Mouse (Mus musculus) T-helper 2 cell (primary cell): Measurements from ENCODE around the gene Vmn1r14.
"Not testable (repeated sequence)": the region's sequence is repeated elsewhere in the genome, so short reads cannot be mapped to it uniquely, and the experiment has no call there.

Experiments
- in situ Hi-C: fragments of 300-600 bp; cut with MboI, MseI; formaldehyde crosslinking; loops from one replicate; pipeline ENCODE4 v1.15.1; 2025; ENCODE audit warnings: high pct_unique_total_duplicates

Gene Vmn1r14

DNA sequence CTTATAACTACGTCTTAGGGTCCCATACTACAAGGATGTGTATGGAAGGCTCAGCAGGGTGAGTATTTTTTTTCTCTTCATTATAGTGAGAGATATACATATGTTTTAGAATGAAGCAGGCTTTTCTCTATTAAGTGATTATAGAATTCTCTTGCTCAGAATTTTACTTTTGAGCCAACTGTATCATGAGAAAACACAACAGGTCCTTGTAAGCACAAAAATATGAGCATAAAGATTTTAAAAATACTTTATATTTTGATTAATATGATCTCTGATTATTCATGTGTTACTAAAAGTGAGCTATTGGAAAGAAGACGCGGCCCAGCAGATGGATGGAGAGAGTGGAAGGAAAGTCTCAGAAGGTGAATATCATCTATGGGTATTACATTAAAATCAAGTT, at the start of gene Vmn1r14:
Gene Vmn1r14 (plus strand): TSS at position 301 of the 400 bp plus-strand sequence.
- in situ Hi-C loops = no loop called here

DNA sequence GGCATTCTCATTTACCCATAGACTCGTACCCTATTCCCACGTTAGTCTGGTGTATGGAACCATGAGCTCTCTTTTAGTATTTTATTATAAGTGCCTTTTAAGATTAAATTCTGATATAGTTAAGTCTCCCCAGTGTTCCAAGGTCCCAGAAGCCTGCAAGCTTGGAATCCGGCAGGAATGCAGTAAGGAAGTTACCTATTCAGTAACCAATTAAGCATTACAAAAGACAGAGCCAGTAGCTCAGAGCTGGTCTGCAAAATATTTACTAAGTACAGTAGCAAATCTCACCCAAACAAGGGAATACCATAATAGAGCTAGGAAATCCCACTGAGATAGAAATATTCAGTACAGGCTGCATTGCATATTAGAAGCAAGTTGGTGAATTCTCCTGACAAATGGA, 41.5 kb upstream of the Vmn1r14 start:
- in situ Hi-C loops = not testable (repeated sequence)

DNA sequence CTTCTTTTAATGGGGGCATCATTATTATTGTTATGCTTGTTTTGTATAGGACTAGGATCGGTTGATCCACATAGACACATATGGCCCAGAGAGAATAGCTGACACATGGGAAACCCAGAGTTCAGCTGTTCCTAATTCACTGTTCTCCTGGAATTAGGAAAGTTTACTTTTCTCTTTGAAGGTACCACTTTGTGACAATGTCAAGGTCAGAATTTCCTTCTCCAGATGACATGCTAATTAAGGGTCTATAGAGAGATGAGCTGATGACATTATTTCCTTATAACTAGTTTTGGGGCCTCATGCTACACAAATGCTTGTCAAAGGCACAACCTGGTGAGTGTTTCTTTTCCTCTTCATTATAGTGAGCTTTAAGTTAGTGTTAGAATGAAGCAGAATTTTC, 28.5 kb upstream of the Vmn1r14 start, which contains the start of gene Vmn1r13:
Gene Vmn1r13 (plus strand): TSS at position 301 of the 400 bp plus-strand sequence.
- in situ Hi-C loops = not testable (repeated sequence)

DNA sequence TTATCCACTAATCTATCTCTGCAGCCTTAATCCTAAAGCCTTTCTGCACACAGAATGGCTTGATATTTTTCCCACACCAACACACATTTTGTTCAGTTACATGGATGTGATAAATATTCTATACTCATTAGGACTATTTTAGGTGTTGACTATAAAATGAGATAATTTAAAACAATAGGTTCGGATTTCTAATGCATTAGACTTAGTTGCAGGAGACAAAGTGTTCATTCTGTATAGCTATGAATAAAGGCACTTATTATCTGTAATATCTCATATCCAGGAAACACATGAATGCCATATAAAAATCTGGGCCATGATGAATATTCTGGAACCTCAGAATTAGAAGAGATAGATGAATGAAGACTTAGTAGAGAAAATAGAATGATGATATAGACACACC, 26.2 kb downstream of the Vmn1r14 start, which contains the start of gene Vmn1r15:
Gene Vmn1r15 (plus strand): TSS at position 301 of the 400 bp plus-strand sequence.
- in situ Hi-C loops = no loop called here

- in situ Hi-C loops = no loop called here
These were observed 29.5 kb downstream of the Vmn1r14 start for GRCm38 (mm10) chr6:57260990-57261389.

GRCm38 (mm10) chr6:57271881-57272280, 40.4 kb downstream of the Vmn1r14 start:
- in situ Hi-C loops = no loop called here

DNA sequence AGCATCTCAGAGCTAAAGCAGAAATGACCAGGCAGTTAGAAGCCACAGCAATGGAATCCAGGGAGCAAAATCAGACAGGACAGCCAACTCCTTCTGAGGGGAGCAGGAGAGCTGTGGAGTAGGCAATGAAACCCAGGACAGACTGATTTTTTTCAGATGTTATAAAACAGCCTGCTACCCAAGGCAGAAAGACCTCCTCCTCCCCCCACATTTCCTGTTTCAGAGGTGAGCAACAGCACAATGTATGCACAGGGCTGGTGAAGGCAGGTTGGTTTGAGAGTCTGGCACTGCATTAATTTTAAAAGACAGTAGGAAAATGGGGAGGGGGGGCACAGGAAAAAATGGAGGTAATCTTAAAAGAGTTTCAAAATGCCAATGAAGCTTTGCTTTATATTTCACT, 41.0 kb downstream of the Vmn1r14 start:
- in situ Hi-C loops = no loop called here

- in situ Hi-C loops = no loop called here
These were observed 47.5 kb downstream of the Vmn1r14 start for GRCm38 (mm10) chr6:57278952-57279351.
